Mouse (Mus musculus): ENCODE measurements around the gene Vmn1r6.
"Not testable (repeated sequence)": the region's sequence is repeated elsewhere in the genome, so short reads cannot be mapped to it uniquely, and the experiment has no call there.

Gene Vmn1r6

GRCm38 (mm10) chr6:56996943-56997342 lies at the start of gene Vmn1r6:
TSS of gene Vmn1r6 (plus strand) at chr6:56997243.
- no peak for DNase-seq (ENCODE audit: low read depth, low spot score)

- no peak for DNase-seq (ENCODE audit: low read depth, low spot score)
Observed at GRCm38 (mm10) chr6:56956436-56956835, 40.6 kb upstream of the Vmn1r6 start.

- DNase-seq (ENCODE audit: low read depth, low spot score), result no peak
Observed at GRCm38 (mm10) chr6:56969973-56970372, 27.1 kb upstream of the Vmn1r6 start, which contains the start of gene Vmn1r5. TSS of gene Vmn1r5 (plus strand) at chr6:56970273.

- not testable (repeated sequence) for DNase-seq (ENCODE audit: low read depth, low spot score)
Observed at GRCm38 (mm10) chr6:57025224-57025623, 28.2 kb downstream of the Vmn1r6 start, which contains the start of gene Vmn1r7. TSS of gene Vmn1r7 (minus strand) at chr6:57025324.

- DNase-seq (ENCODE audit: low read depth, low spot score), result no peak
Observed at GRCm38 (mm10) chr6:57031984-57032383, 34.9 kb downstream of the Vmn1r6 start, which contains the start of gene Vmn1r8. TSS of gene Vmn1r8 (plus strand) at chr6:57032284.

- no peak for DNase-seq (ENCODE audit: low read depth, low spot score)
Observed at GRCm38 (mm10) chr6:57034674-57035073, 37.6 kb downstream of the Vmn1r6 start.

Data from 3T3-L1 (cell line).